Mouse (Mus musculus) myocyte (in vitro differentiated cells): ENCODE measurements around the gene Ank.

ENCODE experiments used
- CEBPB ChIP-seq: IDR thresholded peaks from 2 replicates; pipeline ENCODE4 v1.6.1; 2011; ENCODE audit warnings: mild to moderate bottlenecking, moderate library complexity; ENCODE audit not compliant: poor library complexity, insufficient read depth, severe bottlenecking
- E2F4 ChIP-seq: IDR thresholded peaks from one replicate; pipeline ENCODE4 v1.6.1; 2011; ENCODE audit warnings: mild to moderate bottlenecking, control low read depth, moderate library complexity; ENCODE audit not compliant: insufficient read depth
- POLR2A ChIP-seq: IDR thresholded peaks from one replicate; pipeline ENCODE4 v1.6.1; 2011; ENCODE audit warnings: low read depth, mild to moderate bottlenecking, control low read depth, moderate library complexity; ENCODE audit not compliant: insufficient read length
- TCF12 ChIP-seq: IDR thresholded peaks from one replicate; pipeline ENCODE4 v1.6.1; 2011; ENCODE audit warnings: mild to moderate bottlenecking, control low read depth; ENCODE audit not compliant: poor library complexity, insufficient read depth, severe bottlenecking

DNA sequence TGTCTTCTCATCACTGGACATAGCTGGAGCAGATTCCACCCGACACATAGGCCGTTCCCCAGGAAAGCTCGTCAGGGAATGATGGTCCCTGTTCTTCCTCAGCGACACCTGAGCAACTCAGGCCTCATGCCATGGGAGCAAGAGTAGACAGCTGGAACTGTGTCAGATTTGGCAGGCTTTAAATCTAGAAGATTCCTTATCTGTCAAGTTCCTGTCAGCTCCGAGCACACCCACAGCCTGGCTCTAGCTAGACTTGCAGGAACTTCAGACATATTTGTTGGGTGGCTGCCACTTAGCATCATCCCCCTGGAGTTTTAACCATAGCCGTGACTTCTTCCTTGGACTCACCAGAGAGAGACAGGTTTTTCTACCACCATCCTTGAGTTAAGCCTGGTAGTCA is 81.6 kb downstream of the Ank start:
- no peak for TF ChIP-seq POLR2A
- no peak for TF ChIP-seq CEBPB
- TF ChIP-seq TCF12, result no peak
- no peak for TF ChIP-seq E2F4
